Mouse (Mus musculus): ENCODE measurements around the gene Rarg.
A peak's percentile ranks its signal among the peaks of the same experiment; 100 is the strongest.

Gene Rarg

GRCm38 (mm10) chr15:102257202-102258075 lies at the start of gene Rarg:
TSS of gene Rarg (minus strand) at chr15:102257517.
- DNase-seq (ENCODE audit: low read depth, low spot score): no peak

- no peak for DNase-seq (ENCODE audit: low read depth, low spot score)
Measured at GRCm38 (mm10) chr15:102302542-102302941, 45.2 kb upstream of the Rarg start.

GRCm38 (mm10) chr15:102296368-102297006 lies 39.2 kb upstream of the Rarg start:
- DNase-seq (ENCODE audit: low read depth, low spot score): no peak

GRCm38 (mm10) chr15:102295633-102296367 lies 38.5 kb upstream of the Rarg start, which contains the start of gene Espl1:
TSS of gene Espl1 (plus strand) at chr15:102296266.
- peak; percentile 71 for DNase-seq (ENCODE audit: low read depth, low spot score)

GRCm38 (mm10) chr15:102287395-102287794 lies 30.1 kb upstream of the Rarg start:
- no peak for DNase-seq (ENCODE audit: low read depth, low spot score)

GRCm38 (mm10) chr15:102283648-102284047 lies 26.3 kb upstream of the Rarg start:
- DNase-seq (ENCODE audit: low read depth, low spot score): no peak

GRCm38 (mm10) chr15:102282463-102283292 lies 25.4 kb upstream of the Rarg start:
- DNase-seq (ENCODE audit: low read depth, low spot score): no peak

- DNase-seq (ENCODE audit: low read depth, low spot score): no peak
Measured at GRCm38 (mm10) chr15:102280623-102281022, 23.3 kb upstream of the Rarg start.

GRCm38 (mm10) chr15:102279783-102280520 lies 22.6 kb upstream of the Rarg start:
- no peak for DNase-seq (ENCODE audit: low read depth, low spot score)

- peak; percentile 74 for DNase-seq (ENCODE audit: low read depth, low spot score)
Measured at GRCm38 (mm10) chr15:102279092-102279782, 21.9 kb upstream of the Rarg start, which contains the start of gene Mfsd5. TSS of gene Mfsd5 (plus strand) at chr15:102279454.

GRCm38 (mm10) chr15:102278726-102279091 lies 21.4 kb upstream of the Rarg start:
- no peak for DNase-seq (ENCODE audit: low read depth, low spot score)

- no peak for DNase-seq (ENCODE audit: low read depth, low spot score)
Measured at GRCm38 (mm10) chr15:102273982-102274716, 16.8 kb upstream of the Rarg start.

- DNase-seq (ENCODE audit: low read depth, low spot score): no peak
Measured at GRCm38 (mm10) chr15:102271441-102271840, 14.1 kb upstream of the Rarg start.

GRCm38 (mm10) chr15:102270274-102270960 lies 13.1 kb upstream of the Rarg start, which contains the start of gene Gm9918:
TSS of gene Gm9918 (plus strand) at chr15:102270563.
- DNase-seq (ENCODE audit: low read depth, low spot score): peak; percentile 76

- DNase-seq (ENCODE audit: low read depth, low spot score): no peak
Measured at GRCm38 (mm10) chr15:102265548-102265947, 8.2 kb upstream of the Rarg start.

GRCm38 (mm10) chr15:102263037-102263436 lies 5.7 kb upstream of the Rarg start:
- DNase-seq (ENCODE audit: low read depth, low spot score): no peak

GRCm38 (mm10) chr15:102262582-102262981 lies 5.3 kb upstream of the Rarg start:
- DNase-seq (ENCODE audit: low read depth, low spot score): no peak

- DNase-seq (ENCODE audit: low read depth, low spot score): no peak
Measured at GRCm38 (mm10) chr15:102258581-102259253, 1.4 kb upstream of the Rarg start.
